23 mouse cellular contexts compared by ENCODE assay signal in the genomic region with DNA sequence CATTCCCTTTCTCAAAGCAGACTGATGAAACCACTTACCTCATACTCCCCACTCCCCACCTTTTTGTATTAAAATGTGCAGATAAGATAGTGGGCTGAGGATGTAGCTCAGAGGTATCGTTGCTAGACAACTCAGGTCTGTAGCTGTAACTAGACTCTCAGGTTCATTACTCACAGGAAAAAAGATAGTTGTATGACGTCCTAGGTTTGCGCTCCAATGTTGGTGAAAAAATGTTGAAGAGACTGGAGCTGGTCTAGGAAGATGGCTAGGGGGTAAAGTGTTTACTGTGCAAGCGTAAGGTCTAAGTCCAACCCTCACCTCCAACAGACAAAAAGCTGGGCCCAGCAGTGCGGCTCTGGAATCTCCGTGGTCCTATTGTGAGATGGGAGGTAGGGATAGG.
"Had no signal": no experiment of that assay in that cellular context is flagged by ENCODE, and none has a peak within 500 bp of the region (broad histone marks: within the 10 kb centered on the region; RNA-seq: fewer than 3 reads in every experiment).

No protein-coding gene starts in this region.

- H3K4me3 ChIP-seq: limb, embryonic 12.5 days; limb, embryonic 15.5 days; liver, embryonic 15.5 days; midbrain, embryonic 12.5 days; midbrain, embryonic 15.5 days; neural tube, embryonic 12.5 days; neural tube, embryonic 15.5 days had no signal

- H3K9ac ChIP-seq: limb, embryonic 12.5 days; limb, embryonic 15.5 days; liver, embryonic 15.5 days; midbrain, embryonic 12.5 days; midbrain, embryonic 15.5 days; neural tube, embryonic 12.5 days; neural tube, embryonic 15.5 days had no signal

- H3K27ac ChIP-seq: kidney, postnatal 0 days; limb, embryonic 12.5 days; limb, embryonic 15.5 days; liver, embryonic 15.5 days; midbrain, embryonic 12.5 days; midbrain, embryonic 15.5 days; neural tube, embryonic 12.5 days; neural tube, embryonic 15.5 days; stomach, postnatal 0 days had no signal

- H3K4me1 ChIP-seq: midbrain, embryonic 15.5 days; neural tube, embryonic 12.5 days had no signal

- H3K36me3 ChIP-seq: limb, embryonic 12.5 days; limb, embryonic 15.5 days; liver, embryonic 15.5 days; midbrain, embryonic 12.5 days; midbrain, embryonic 15.5 days; neural tube, embryonic 12.5 days; neural tube, embryonic 15.5 days had no signal

- H3K4me2 ChIP-seq: limb, embryonic 12.5 days; limb, embryonic 15.5 days; liver, embryonic 11.5 days; liver, embryonic 15.5 days; midbrain, embryonic 12.5 days; midbrain, embryonic 15.5 days; neural tube, embryonic 12.5 days; neural tube, embryonic 15.5 days had no signal

- DNase-seq: kidney, adult 18-20 months; kidney, postnatal 25 days; left cerebral cortex, postnatal 4 days; lung, adult 2 months; lung, postnatal 14 days; lung, postnatal 4 days; right cerebral cortex, adult 18-20 months; right cerebral cortex, postnatal 14 days; right cerebral cortex, postnatal 4 days; thymus, adult 2 months; thymus, postnatal 14 days; thymus, postnatal 4 days had no signal

- H3K9me3 ChIP-seq: limb, embryonic 12.5 days; limb, embryonic 15.5 days; liver, embryonic 15.5 days; midbrain, embryonic 12.5 days; midbrain, embryonic 15.5 days; neural tube, embryonic 12.5 days; neural tube, embryonic 15.5 days had no signal

- H3K27me3 ChIP-seq: neural tube, embryonic 12.5 days had no signal

- ATAC-seq: inflammation-experienced regulatory T-cells, adult 6 months; midbrain, embryonic 15.5 days had no signal
